Mouse (Mus musculus) forebrain, embryonic 10.5 days (tissue): ENCODE measurements around the gene Klhl4. TPM values are rescaled to one million over a fixed set of nuclear protein-coding genes. Genes with fewer than 3 reads are reported as not detected.

Experiments
- DNase-seq: peaks from one replicate; pipeline ENCODE4 v3.0.0-alpha.2; 2017; ENCODE audit warnings: low spot score; ENCODE audit errors: extremely low spot score
- H3K27ac ChIP-seq: fragments of 300-500 bp; sonication (generic); 2 replicates; pipeline ENCODE4 v1.5.1; 2016; ENCODE audit warnings: mild to moderate bottlenecking
- H3K27me3 ChIP-seq: fragments of 300-500 bp; sonication (generic); 2 replicates; pipeline ENCODE4 v1.6.1; 2016; ENCODE audit warnings: mild to moderate bottlenecking; ENCODE audit not compliant: poor library complexity, severe bottlenecking
- H3K36me3 ChIP-seq: fragments of 300-500 bp; sonication (generic); replicated peaks from 2 replicates; pipeline ENCODE4 v1.6.1; 2016; ENCODE audit warnings: mild to moderate bottlenecking, moderate library complexity
- H3K4me1 ChIP-seq: fragments of 300-500 bp; sonication (generic); 2 replicates; pipeline ENCODE4 v1.6.1; 2016
- H3K4me3 ChIP-seq: fragments of 300-500 bp; sonication (generic); 2 replicates; pipeline ENCODE4 v1.5.1; 2016; ENCODE audit warnings: mild to moderate bottlenecking, moderate library complexity
- H3K9me3 ChIP-seq: fragments of 300-500 bp; sonication (generic); 2 replicates; pipeline ENCODE4 v1.6.1; 2016; ENCODE audit warnings: mild to moderate bottlenecking, moderate library complexity
- WGBS: fragments of 180-500 bp; shearing (Covaris S2); methylation state at CpG from one replicate; pipeline ENCODE4 v1.1.7; 2016; 5-methylcytosine and 5-hydroxymethylcytosine counted together
- polyA plus RNA-seq: library from polyadenylated mRNA; unstranded; fragments of >200 nt; fragmentation: Nextera tagmentation; extraction: Ambion mirVana; gene quantifications from 2 replicates; pipeline ENCODE4 v1.2.1, GENCODE M21; 2016

The Klhl4 gene
- 3.5 and 4.1 TPM in 2 replicates for polyA plus RNA-seq

- peak within 1 kb of the TSS; percentile 32 for H3K4me3 ChIP-seq
- no peaks in the 10 kb centered on the region for H3K9me3 ChIP-seq
- 0 out of 2 replicates have a peak, but pooled peaks cover 2% of the 10 kb centered on the region for H3K4me1 ChIP-seq
- 43% methylated on average over 14 of the region's 14 CpGs for WGBS
- H3K36me3 ChIP-seq = no peaks in the 10 kb centered on the region
- no peak within 1 kb of the TSS for H3K27ac ChIP-seq
- no peaks in the 10 kb centered on the region for H3K27me3 ChIP-seq
- DNase-seq = peak; percentile 14
Observed at GRCm38 (mm10) chrX:114473782-114474731, at the start of gene Klhl4. Gene Klhl4, plus strand, starts transcription at chrX:114474333.

DNA sequence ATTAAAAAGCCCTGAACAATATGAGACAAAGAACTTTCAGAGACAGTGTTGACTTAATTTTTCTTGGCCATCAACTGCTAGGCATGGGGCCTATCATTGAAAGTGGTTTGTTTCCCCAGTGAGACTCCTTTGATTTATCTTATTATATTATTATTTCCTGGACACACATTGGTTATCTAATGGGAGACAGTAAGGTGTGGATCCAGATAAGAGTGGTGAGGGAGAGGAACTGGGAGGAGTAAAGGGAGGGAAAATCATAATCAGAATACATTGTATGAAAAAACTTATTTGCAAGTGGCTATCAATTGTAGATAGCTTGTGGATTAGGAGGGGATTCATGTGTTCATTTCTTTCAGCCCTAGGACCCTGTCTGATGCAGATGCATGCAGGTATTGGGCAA, 10.0 kb downstream of the Klhl4 start:
- H3K9me3 ChIP-seq = no peaks in the 10 kb centered on the region
- H3K4me1 ChIP-seq = no peaks in the 10 kb centered on the region
- DNase-seq = no peak

GRCm38 (mm10) chrX:114486691-114487090, 12.6 kb downstream of the Klhl4 start:
- no peaks in the 10 kb centered on the region for H3K36me3 ChIP-seq
- no peak overlapping the region for H3K4me3 ChIP-seq
- no peak overlapping the region for H3K27ac ChIP-seq
- no peaks in the 10 kb centered on the region for H3K27me3 ChIP-seq
- no peaks in the 10 kb centered on the region for H3K9me3 ChIP-seq
- no peak for DNase-seq
- no peaks in the 10 kb centered on the region for H3K4me1 ChIP-seq

More for the DNA sequence above, 10.0 kb downstream of the Klhl4 start:
- no peak overlapping the region for H3K27ac ChIP-seq
- no peak overlapping the region for H3K4me3 ChIP-seq
- no peaks in the 10 kb centered on the region for H3K27me3 ChIP-seq
- H3K36me3 ChIP-seq = no peaks in the 10 kb centered on the region

DNA sequence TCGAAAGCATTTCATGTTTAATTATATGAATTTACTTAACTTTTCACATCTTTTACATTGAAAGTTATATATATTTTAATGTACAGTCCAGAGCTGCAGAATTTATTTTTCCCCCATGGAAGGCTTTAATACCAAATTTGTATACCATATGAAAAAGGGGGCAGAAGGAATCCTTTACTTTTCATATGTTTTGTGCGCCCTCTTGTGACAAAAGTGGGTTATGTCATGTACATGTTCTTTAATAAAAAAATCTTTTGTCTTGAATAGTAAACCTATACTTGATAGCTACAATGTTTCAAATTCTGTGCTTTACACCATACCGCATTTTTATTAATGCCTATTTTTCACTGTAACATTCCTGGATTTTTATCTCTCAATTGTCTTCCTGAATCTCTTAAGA, 84.0 kb downstream of the Klhl4 start:
- Histone ChIP-seq H3K9me3 (no peaks in the 10 kb centered on the region), H3K36me3 (no peaks in the 10 kb centered on the region), H3K27me3 (no peaks in the 10 kb centered on the region), H3K4me3 (no peak overlapping the region), H3K4me1 (no peaks in the 10 kb centered on the region), H3K27ac (no peak overlapping the region)
- 35% methylated on average over 3 of the region's 3 CpGs for WGBS
- no peak for DNase-seq

DNA sequence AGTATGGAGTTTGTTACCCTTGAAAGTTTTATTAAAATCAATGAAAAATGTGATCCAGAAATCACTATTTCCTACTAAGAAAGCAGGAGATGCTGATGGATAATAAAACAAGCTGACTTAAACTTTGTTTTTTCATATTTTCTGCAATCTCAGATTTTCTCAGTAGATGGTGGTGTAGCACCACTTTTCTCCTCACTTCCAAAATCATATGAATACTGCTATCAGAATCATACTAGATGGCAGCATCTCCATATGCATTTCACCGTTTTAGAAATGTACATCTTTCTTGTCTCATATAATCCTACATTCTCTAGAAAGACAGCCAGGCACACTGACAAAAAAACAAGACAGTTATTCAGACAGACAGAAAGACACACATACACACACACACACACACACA, 108.2 kb downstream of the Klhl4 start:
- H3K27me3 ChIP-seq = no peaks in the 10 kb centered on the region
- DNase-seq = no peak
- H3K27ac ChIP-seq = no peak overlapping the region
- H3K4me1 ChIP-seq = no peaks in the 10 kb centered on the region
- 81% methylated on average over 1 of the region's 1 CpGs for WGBS
- H3K9me3 ChIP-seq = no peaks in the 10 kb centered on the region
- no peaks in the 10 kb centered on the region for H3K36me3 ChIP-seq
- H3K4me3 ChIP-seq = no peak overlapping the region
